Mouse (Mus musculus) CH12.LX (cell line): ENCODE results near the gene Gdi2.

Experiments
- POLR2A ChIP-seq: IDR thresholded peaks from 2 replicates; pipeline ENCODE4 v1.6.1; 2011; ENCODE audit warnings: low read depth, mild to moderate bottlenecking, improper control_type of control experiment, low read length
- TCF12 ChIP-seq: IDR thresholded peaks from 2 replicates; pipeline ENCODE4 v1.6.1; 2014; ENCODE audit warnings: low read depth, mild to moderate bottlenecking, inconsistent platforms, low read length, improper control_type of control experiment

- peak; percentile 80; the same call in 1 of the 2 replicates for TF ChIP-seq TCF12
- peak; percentile 94 for TF ChIP-seq POLR2A
Observed at GRCm38 (mm10) chr13:3610795-3611438, 73.1 kb downstream of the Gdi2 start, which contains the start of gene Fam208b.
